1 mouse cellular context compared by ENCODE assay signal in genomic region chr9:62847694-62848093, GRCm38 (mm10).
TF ChIP-seq lines count a peak whose summit lies in the region.

No protein-coding gene starts in this region.

TF ChIP-seq in CH12.LX, 34 proteins besides CTCF, POLR2A, EP300 and RAD21 (continued from another document):
- TF ChIP-seq MEF2A (IDR thresholded peaks at IDR 0.05; ENCODE audit: borderline replicate concordance, low read depth, low read length) (0 out of 2 replicates have a peak, but pooled peaks have one; percentile 46), SMC3 (IDR thresholded peaks at IDR 0.05; ENCODE audit: low read depth, low read length) (peak; percentile 94), SIN3A (IDR thresholded peaks at IDR 0.05; ENCODE audit: low read length) (peak; percentile 50; the same call in 1 of the 2 replicates), NRF1 (IDR thresholded peaks at IDR 0.05; ENCODE audit: low read depth, low read length) (no peak)
